Mouse (Mus musculus) MEL (cell line): ENCODE measurements at regions not wholly inside any gene's neighbourhood (a gene's known extent, or its start where the extent isn't known, plus 50 kb on each side); places are given as distances from the start of the nearest gene placed in this dataset.

Source experiments
- DNase-seq: peaks from one replicate; pipeline ENCODE4 v3.0.0; 2011; ENCODE audit warnings: low read depth, low spot score
- H3K27ac ChIP-seq: 2 replicates; pipeline ENCODE4 v1.5.1; 2012; ENCODE audit warnings: low read depth, mild to moderate bottlenecking, control low read depth, low read length, moderate library complexity; ENCODE audit not compliant: control insufficient read depth
- H3K27me3 ChIP-seq, 2 experiments: fragments of 150-350 bp in 1 of 2; sonication (generic) in 1 of 2; 2 replicates each; pipeline ENCODE4 v1.6.1; 2012; ENCODE audit warnings: low read length in 2 of 2, mild to moderate bottlenecking in 2 of 2, improper control_type of control experiment in 1 of 2, moderate library complexity in 1 of 2; ENCODE audit not compliant: insufficient read depth in 2 of 2, control insufficient read depth in 1 of 2
- H3K36me3 ChIP-seq, 2 experiments: 2 replicates each; pipeline ENCODE4 v1.6.1; 2012 to 2014; ENCODE audit warnings: low read length in 2 of 2, improper control_type of control experiment in 1 of 2, inconsistent platforms in 1 of 2, mild to moderate bottlenecking in 1 of 2; ENCODE audit not compliant: insufficient read depth in 2 of 2, control insufficient read depth in 1 of 2
- H3K4me1 ChIP-seq, 2 experiments: fragments of 150-350 bp in 1 of 2; sonication (generic) in 1 of 2; 2 replicates each; pipeline ENCODE4 v1.6.1; 2012; ENCODE audit warnings: low read length in 2 of 2, improper control_type of control experiment in 1 of 2, mild to moderate bottlenecking in 1 of 2; ENCODE audit not compliant: insufficient read depth in 2 of 2, control insufficient read depth in 1 of 2
- H3K4me3 ChIP-seq, 2 experiments: fragments of 150-350 bp in 1 of 2; sonication (generic) in 1 of 2; 2 replicates each; pipeline ENCODE4 v1.5.1; 2012; ENCODE audit warnings: low read depth in 2 of 2, low read length in 2 of 2, mild to moderate bottlenecking in 2 of 2, moderate library complexity in 2 of 2, control low read depth in 1 of 2, improper control_type of control experiment in 1 of 2; ENCODE audit not compliant: control insufficient read depth in 1 of 2, insufficient read depth in 1 of 2
- H3K79me2 ChIP-seq: 2 replicates; pipeline ENCODE4 v1.6.1; 2012; ENCODE audit warnings: mild to moderate bottlenecking, low read length, moderate library complexity; ENCODE audit not compliant: control insufficient read depth, poor library complexity, insufficient read depth
- H3K9ac ChIP-seq: 2 replicates; pipeline ENCODE4 v1.6.1; 2012; ENCODE audit warnings: low read depth, mild to moderate bottlenecking, control low read depth, low read length, moderate library complexity; ENCODE audit not compliant: control insufficient read depth, poor library complexity, severe bottlenecking
- H3K9me3 ChIP-seq: fragments of 150-350 bp; sonication (generic); replicated peaks from 2 replicates; pipeline ENCODE4 v1.6.1; 2012; ENCODE audit warnings: mild to moderate bottlenecking, low read length, improper control_type of control experiment, moderate library complexity; ENCODE audit not compliant: insufficient read depth
- CHD1 ChIP-seq: IDR thresholded peaks from 2 replicates; pipeline ENCODE4 v1.6.1; 2012; ENCODE audit warnings: low read depth, mild to moderate bottlenecking, inconsistent platforms, low read length, improper control_type of control experiment
- CHD2 ChIP-seq: IDR thresholded peaks from 2 replicates; pipeline ENCODE4 v1.6.1; 2011; ENCODE audit warnings: low read length, improper control_type of control experiment
- CTCF ChIP-seq, 3 experiments: IDR thresholded peaks in 2 of 3; conservative IDR thresholded peaks in 1 of 3; 2 replicates each; pipeline ENCODE4 v1.5.1; 2011 to 2012; ENCODE audit warnings: low read length in 3 of 3, low read depth in 2 of 3, mild to moderate bottlenecking in 2 of 3, improper control_type of control experiment in 1 of 3, inconsistent platforms in 1 of 3, mixed read lengths in 1 of 3, moderate library complexity in 1 of 3; ENCODE audit not compliant: control insufficient read depth in 1 of 3, insufficient read depth in 1 of 3, poor library complexity in 1 of 3, severe bottlenecking in 1 of 3
- GABPA ChIP-seq: IDR thresholded peaks from 2 replicates; pipeline ENCODE4 v1.6.1; 2012; ENCODE audit warnings: low read depth, mild to moderate bottlenecking, inconsistent platforms, low read length, improper control_type of control experiment, moderate library complexity
- HCFC1 ChIP-seq: IDR thresholded peaks from 2 replicates; pipeline ENCODE4 v1.6.1; 2012; ENCODE audit warnings: low read depth, mild to moderate bottlenecking, inconsistent platforms, low read length, improper control_type of control experiment, moderate library complexity
- MAFK ChIP-seq: IDR thresholded peaks from 2 replicates; pipeline ENCODE4 v1.6.1; 2011; ENCODE audit warnings: low read depth, mild to moderate bottlenecking, low read length, improper control_type of control experiment, borderline replicate concordance
- POLR2A ChIP-seq, 2 experiments: IDR thresholded peaks; 2 replicates each; pipeline ENCODE4 v1.6.1; 2011 to 2012; ENCODE audit warnings: low read length in 2 of 2, mild to moderate bottlenecking in 2 of 2, control low read depth in 1 of 2, improper control_type of control experiment in 1 of 2, low read depth in 1 of 2, moderate library complexity in 1 of 2; ENCODE audit not compliant: control insufficient read depth in 1 of 2, insufficient read depth in 1 of 2, poor library complexity in 1 of 2
- POLR2AphosphoS2 ChIP-seq: IDR thresholded peaks from 2 replicates; pipeline ENCODE4 v1.6.1; 2011; ENCODE audit warnings: low read length, improper control_type of control experiment
- RCOR1 ChIP-seq: IDR thresholded peaks from 2 replicates; pipeline ENCODE4 v1.6.1; 2012; ENCODE audit warnings: low read depth, mild to moderate bottlenecking, inconsistent platforms, low read length, improper control_type of control experiment
- SIN3A ChIP-seq: IDR thresholded peaks from 2 replicates; pipeline ENCODE4 v1.6.1; 2012; ENCODE audit warnings: low read length, improper control_type of control experiment, inconsistent platforms
- SMC3 ChIP-seq: IDR thresholded peaks from 2 replicates; pipeline ENCODE4 v1.6.1; 2011; ENCODE audit warnings: low read depth, low read length, improper control_type of control experiment
- TAL1 ChIP-seq: IDR thresholded peaks from 2 replicates; pipeline ENCODE4 v1.6.1; 2012; ENCODE audit warnings: mild to moderate bottlenecking, inconsistent platforms, low read length, moderate library complexity, mixed read lengths
- UBTF ChIP-seq: IDR thresholded peaks from 2 replicates; pipeline ENCODE4 v1.6.1; 2012; ENCODE audit warnings: low read depth, mild to moderate bottlenecking, inconsistent platforms, low read length, improper control_type of control experiment, moderate library complexity, borderline replicate concordance; ENCODE audit not compliant: insufficient read depth
- USF1 ChIP-seq: IDR thresholded peaks from 2 replicates; pipeline ENCODE4 v1.6.1; 2014; ENCODE audit warnings: low read depth, mild to moderate bottlenecking, inconsistent platforms, low read length, improper control_type of control experiment, moderate library complexity
- USF2 ChIP-seq, 2 experiments: IDR thresholded peaks; 2 replicates each; pipeline ENCODE4 v1.6.1; 2011 to 2012; ENCODE audit warnings: improper control_type of control experiment in 2 of 2, low read length in 2 of 2, borderline replicate concordance in 1 of 2, inconsistent platforms in 1 of 2, low read depth in 1 of 2, mild to moderate bottlenecking in 1 of 2; ENCODE audit not compliant: insufficient read depth in 1 of 2
- ZMIZ1 ChIP-seq: IDR thresholded peaks from 2 replicates; pipeline ENCODE4 v1.6.1; 2012; ENCODE audit warnings: low read depth, mild to moderate bottlenecking, inconsistent platforms, low read length, improper control_type of control experiment, moderate library complexity

- H3K27ac ChIP-seq, result no peak overlapping the region
- no peak overlapping the region for H3K4me3 ChIP-seq
- H3K79me2 ChIP-seq, result no peaks in the 10 kb centered on the region
- H3K36me3 ChIP-seq, result no peaks in the 10 kb centered on the region
- no peak for DNase-seq
- no peak for TF ChIP-seq HCFC1
- TF ChIP-seq USF2 (IDR thresholded peaks at IDR 0.05; ENCODE audit: borderline replicate concordance in 1 of 2, insufficient read depth in 1 of 2, low read depth in 1 of 2, low read length in 2 of 2), result no peak
- TF ChIP-seq GABPA, result no peak
- no peak for TF ChIP-seq ZMIZ1
- TF ChIP-seq CHD1, result no peak
- TF ChIP-seq CHD2, result no peak
- TF ChIP-seq SMC3, result no peak
- TF ChIP-seq MAFK, result no peak
- no peak for TF ChIP-seq CTCF (IDR thresholded peaks at IDR 0.05 in 2 of 3, conservative IDR thresholded peaks at IDR 0.05 in 1 of 3; ENCODE audit: control insufficient read depth in 1 of 3, insufficient read depth in 1 of 3, low read depth in 2 of 3, low read length in 3 of 3, poor library complexity in 1 of 3, severe bottlenecking in 1 of 3)
- no peak for TF ChIP-seq POLR2A (IDR thresholded peaks at IDR 0.05; ENCODE audit: control insufficient read depth in 1 of 2, insufficient read depth in 1 of 2, low read depth in 1 of 2, low read length in 2 of 2, poor library complexity in 1 of 2)
- TF ChIP-seq USF1, result no peak
- no peak for TF ChIP-seq SIN3A
- no peaks in the 10 kb centered on the region for H3K9me3 ChIP-seq
- no peaks in the 10 kb centered on the region for H3K4me1 ChIP-seq
- H3K9ac ChIP-seq, result no peak overlapping the region
- no peaks in the 10 kb centered on the region; a peak in 1 of 4 replicates for H3K27me3 ChIP-seq
These were observed 153.5 kb downstream of the Mylk4 start for GRCm38 (mm10) chr13:32630122-32630732.

- Histone ChIP-seq H3K27ac (no peak overlapping the region), H3K9ac (no peak overlapping the region), H3K9me3 (no peaks in the 10 kb centered on the region), H3K4me3 (no peak overlapping the region), H3K36me3 (no peaks in the 10 kb centered on the region), H3K4me1 (no peaks in the 10 kb centered on the region), H3K79me2 (no peaks in the 10 kb centered on the region), H3K27me3 (no peaks in the 10 kb centered on the region; a peak in 1 of 4 replicates)
- DNase-seq, result no peak
- TF ChIP-seq UBTF (no peak), TAL1 (no peak), RCOR1 (no peak), POLR2AphosphoS2 (no peak), CTCF (IDR thresholded peaks at IDR 0.05 in 2 of 3, conservative IDR thresholded peaks at IDR 0.05 in 1 of 3; ENCODE audit: control insufficient read depth in 1 of 3, insufficient read depth in 1 of 3, low read depth in 2 of 3, low read length in 3 of 3, poor library complexity in 1 of 3, severe bottlenecking in 1 of 3) (no peak), MAFK (no peak)
These were observed 169.8 kb downstream of the Mylk4 start for GRCm38 (mm10) chr13:32613916-32614315.
